Mouse (Mus musculus) kidney, adult 9 months (tissue): ENCODE results near the gene Frat1.
"Not testable (repeated sequence)": the region's sequence is repeated elsewhere in the genome, so short reads cannot be mapped to it uniquely, and the experiment has no call there.

Experiments
- DNase-seq: peaks from one replicate; pipeline ENCODE4 v3.0.0; 2022

Frat1 gene

DNA sequence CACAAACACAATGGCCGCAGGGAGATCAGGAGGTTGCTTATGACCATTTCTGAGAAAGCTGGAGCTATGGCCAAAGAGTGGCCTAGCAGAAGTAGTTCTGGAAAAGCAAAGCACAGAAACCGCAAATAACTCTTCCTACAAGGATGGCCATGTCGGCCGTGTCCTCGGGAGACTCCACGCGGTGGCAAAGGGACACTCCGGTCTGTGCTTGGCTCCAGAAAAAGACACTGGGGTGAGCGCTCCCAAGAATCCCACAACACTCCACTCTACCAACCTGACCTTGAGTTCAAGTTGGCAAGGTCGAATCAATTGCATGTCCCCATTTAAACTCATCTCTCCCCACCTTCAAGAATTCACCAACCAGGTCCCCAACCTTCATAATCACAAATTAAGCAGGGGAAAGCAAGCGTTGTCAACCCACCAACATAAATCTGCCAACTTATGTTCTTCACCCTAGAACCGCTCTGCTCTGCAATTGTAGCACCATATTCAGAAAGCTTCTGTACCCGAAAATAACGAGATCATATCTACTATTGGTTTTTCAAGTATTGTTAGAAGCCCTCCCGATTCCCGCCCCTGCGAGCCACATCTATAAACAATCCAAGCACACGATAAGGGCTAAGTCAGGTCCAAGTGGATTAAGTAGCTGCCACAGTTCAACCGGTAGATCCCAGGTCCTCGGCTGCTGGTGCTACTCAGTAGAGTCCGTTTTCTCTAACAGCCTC lies 16.8 kb downstream of the Frat1 start:
- no peak for DNase-seq

DNA sequence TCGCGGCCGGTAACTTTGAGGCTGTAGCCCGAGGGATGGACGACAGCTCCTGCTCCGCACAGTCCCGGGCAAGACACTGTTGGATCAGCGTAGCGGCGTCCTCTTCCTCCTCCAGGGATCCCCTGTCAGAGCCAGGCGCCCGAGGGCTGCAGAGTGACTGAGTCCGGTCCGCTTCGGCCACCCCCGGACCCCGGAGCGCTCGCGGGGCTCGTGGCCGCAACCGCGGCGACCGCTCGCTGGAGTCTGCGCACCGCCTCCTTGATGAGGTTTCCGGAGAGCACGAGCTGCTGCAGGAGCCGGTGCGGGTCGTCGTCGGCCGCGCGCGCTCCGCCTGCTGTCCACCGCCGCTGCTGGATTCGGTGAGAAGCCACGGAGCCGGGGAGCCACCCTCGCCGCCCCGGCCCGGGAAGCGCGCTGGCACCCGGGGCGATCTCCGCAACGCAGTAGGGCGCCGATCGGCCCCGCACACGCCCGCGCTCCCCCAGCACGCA lies 17.4 kb downstream of the Frat1 start:
- peak; percentile 17 for DNase-seq

- DNase-seq: not testable (repeated sequence)
Observed at GRCm38 (mm10) chr19:41847614-41847991, 17.8 kb downstream of the Frat1 start.

GRCm38 (mm10) chr19:41847992-41848851 lies 18.5 kb downstream of the Frat1 start, which contains the start of gene Frat2:
Frat2 (minus strand) TSS chr19:41848132.
- DNase-seq: peak; percentile 86

DNA sequence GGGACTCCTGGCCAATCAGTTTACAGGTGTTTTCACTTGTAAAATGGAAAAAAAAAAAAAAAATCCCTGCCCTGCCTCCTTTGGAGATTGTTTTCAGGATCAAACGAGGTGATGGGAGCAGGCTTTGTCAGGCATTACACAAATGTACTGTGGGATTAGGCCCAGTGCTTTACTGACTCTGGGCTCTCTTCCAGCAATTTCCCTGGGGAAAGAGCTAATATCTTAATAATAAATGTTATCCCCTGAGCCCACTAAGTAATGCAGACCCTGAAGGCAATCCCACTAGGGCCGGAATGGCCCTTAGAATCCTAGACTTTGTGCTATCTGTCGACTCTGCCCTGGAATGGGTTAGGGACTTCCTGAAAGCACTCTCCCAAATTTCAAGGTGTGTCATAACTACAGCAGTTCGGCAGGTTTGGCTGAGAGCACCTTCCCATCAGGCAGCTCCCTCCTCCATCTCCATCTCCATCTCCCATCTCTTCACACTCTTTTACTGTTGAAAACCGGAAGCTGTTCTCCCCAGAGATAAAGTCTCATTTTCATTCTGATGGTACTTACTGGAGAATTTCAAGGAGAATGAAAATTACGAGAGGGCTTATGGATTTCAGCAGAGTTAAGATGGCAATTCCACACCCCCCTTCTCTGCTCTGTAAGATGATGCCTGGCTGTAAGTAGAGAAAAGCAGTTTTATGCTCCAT lies 20.4 kb downstream of the Frat1 start:
- DNase-seq: no peak

- DNase-seq: no peak
Observed at GRCm38 (mm10) chr19:41850719-41851543, 21.2 kb downstream of the Frat1 start.

DNA sequence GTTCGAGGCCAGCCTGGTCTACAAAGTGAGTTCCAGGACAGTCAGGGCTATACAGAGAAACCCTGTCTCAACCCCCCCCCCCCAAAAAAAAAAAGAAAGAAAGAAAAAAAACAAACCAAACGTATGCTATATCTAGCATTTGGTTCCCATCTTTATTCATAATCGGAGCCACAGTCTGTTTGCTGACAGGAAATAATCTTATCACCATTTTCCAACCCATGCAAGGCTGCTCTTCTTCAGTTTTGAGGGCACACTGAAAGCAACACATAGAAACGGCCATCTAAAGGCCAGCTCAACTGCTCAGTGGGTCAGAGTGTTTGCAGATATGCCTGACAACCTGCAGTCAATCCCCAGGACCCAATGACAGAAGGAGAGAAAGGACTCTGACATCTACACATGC lies 22.7 kb downstream of the Frat1 start:
- no peak for DNase-seq

DNA sequence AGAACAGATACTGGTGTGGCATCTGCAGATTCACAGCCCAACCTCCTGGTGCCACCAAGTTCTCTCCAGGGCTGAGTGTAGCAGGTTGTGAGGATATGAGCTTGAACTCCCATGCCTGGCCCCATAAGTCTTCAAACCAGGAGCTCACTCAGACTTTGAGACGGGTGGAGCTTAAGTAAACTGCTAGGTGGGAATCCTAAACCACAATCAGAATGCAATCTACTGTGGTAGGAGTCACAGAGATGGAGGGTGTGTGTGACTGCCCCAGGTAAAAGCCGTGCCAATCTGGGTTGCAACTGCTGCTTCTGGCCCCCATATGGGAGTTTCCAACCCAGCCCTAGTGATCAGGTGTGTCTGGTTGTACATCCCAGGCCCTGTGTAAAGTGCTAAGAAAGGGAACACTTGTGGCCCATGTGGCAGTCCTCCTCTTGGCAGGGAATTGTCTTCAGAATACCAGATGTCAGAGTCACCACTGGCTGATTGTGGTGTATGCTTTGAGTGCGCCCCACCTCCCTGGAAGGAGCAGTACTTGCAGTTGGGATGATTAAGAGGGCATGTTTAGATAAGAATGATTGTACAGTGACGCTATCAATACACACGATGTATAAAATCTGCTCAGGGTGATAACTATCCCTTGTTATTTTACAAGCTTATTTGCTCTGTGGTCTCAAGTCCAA lies 27.5 kb downstream of the Frat1 start:
- no peak for DNase-seq

DNA sequence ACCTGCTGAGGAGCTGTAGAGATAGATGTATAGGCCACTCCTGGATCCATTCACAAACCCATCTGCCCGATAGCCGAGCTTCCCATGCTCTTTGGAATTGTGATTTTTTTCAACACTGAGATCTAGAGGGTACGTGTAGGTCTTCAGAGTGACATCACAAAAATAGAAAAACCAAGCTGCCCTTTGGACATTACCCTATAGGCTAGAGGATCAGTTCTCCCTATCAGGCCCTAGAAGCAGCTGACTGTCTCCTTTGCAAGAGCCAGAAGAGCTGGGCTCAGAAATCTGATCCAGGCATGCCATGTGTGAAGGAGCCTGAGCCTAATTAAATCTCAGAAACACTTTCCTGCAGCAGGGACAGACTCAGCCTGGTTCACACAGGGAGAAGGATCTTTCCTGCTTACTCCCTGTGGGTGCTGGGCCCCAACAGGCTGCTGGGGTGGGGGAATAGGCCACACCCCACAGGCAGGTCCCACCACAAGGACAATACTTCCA lies 28.1 kb downstream of the Frat1 start:
- no peak for DNase-seq

GRCm38 (mm10) chr19:41866707-41867106 lies 36.9 kb downstream of the Frat1 start:
- no peak for DNase-seq

- DNase-seq: no peak
Observed at GRCm38 (mm10) chr19:41869296-41869695, 39.5 kb downstream of the Frat1 start.

DNA sequence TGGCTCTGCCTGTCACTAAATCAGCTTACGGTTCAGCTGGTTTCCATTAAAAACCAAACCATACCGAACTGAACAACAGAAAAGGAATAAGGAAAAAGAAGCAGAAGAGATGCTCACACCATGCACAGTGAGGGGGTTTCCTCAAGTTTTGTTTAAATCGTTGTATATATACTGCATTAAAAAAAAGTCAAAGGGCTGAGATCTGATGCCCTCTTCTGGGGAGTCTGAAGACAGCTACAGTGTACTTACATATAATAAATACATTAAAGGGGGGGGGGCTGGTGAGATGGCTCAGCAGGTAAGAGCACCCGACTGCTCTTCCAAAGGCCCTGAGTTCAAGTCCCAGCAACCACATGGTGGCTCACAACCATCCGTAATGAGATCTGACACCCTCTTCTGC lies 40.2 kb downstream of the Frat1 start:
- DNase-seq: not testable (repeated sequence)

DNA sequence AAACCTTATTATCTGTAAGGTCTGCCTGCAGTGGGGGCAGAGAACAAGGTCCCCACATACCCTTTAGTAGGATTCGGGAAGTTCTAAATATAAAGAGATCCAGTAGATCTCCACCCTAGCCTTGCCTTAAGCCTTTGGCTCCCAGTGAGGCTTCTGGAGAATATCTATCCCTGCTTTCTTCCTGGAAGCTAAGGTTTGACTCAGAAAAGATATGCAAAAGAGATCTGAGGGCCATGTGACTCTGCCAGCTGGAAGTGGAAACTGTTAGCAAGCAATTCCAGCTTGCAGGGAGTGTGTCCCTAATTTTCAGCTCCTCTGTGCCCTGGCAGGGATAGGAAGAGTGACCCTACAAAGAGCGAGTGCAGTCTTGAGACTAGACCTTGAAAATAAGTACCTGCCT lies 42.5 kb downstream of the Frat1 start:
- no peak for DNase-seq

DNA sequence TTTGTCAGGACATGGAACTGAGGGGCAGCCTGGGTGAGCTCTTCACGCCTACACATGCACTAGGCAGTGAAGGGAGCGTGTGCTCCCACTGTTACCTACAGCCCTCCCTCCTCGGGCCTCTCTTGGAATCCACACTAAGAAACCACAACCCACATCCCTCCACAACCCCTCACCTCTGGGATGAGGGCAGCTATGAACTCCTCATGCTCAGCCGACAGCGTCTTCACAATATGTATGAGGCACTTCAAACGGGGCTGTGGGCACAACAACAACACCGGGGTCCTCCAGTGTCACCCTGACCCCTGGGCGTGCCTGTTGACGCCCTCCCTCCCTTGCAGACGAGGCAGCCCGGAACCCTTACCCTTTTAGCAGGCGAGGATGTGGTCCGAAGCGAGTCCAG lies 44.6 kb downstream of the Frat1 start:
- no peak for DNase-seq

DNA sequence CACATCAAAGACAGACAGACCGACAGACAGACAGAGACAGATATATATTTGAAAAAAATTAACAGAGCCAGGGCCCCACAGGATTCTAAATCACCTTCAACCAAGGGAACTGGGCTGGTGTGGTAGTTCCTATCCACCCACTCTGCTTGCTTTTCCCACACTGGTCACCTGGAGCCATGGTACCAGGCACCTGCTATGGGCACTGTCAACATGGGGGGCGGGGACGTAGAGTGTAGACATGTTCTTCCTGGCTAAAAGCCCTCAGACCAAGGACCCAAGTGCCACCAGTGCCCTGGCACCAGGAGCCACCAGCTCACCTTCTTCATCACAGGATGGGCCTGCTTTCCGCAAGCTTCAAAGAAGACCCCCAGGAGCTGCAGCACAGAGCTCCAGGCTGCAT lies 52.1 kb downstream of the Frat1 start:
- DNase-seq: no peak
